Mouse (Mus musculus): ENCODE results near the gene Pde4a. TPM values are rescaled to one million over a fixed set of nuclear protein-coding genes. Genes with fewer than 3 reads are reported as not detected.

Gene Pde4a
- total and polyA plus RNA-seq, 3 experiments = 57.2 to 60.0 (median 58.9) TPM

GRCm38 (mm10) chr9:21196521-21197433 lies 31.3 kb downstream of the Pde4a start:
- no peak for DNase-seq
- Histone ChIP-seq H3K27me3 (ENCODE audit: control insufficient read depth, insufficient read depth, low read length) (no peaks in the 10 kb centered on the region), H3K27ac (no peak overlapping the region), H3K4me3 (no peak overlapping the region), H3K36me3 (ENCODE audit: control insufficient read depth, insufficient read depth, low read length) (no peaks in the 10 kb centered on the region), H3K79me2 (replicated peaks; ENCODE audit: control insufficient read depth, insufficient read depth, low read length) (no peaks in the 10 kb centered on the region), H3K4me1 (ENCODE audit: control insufficient read depth, insufficient read depth, low read length) (no peaks in the 10 kb centered on the region), H3K9ac (ENCODE audit: low read depth, low read length) (no peak overlapping the region)
- intact Hi-C loops (cut with DNase I) = no loop called here
- 71% methylated on average over 19 of the region's 19 CpGs for WGBS
- TF ChIP-seq CTCF (IDR thresholded peaks at IDR 0.05) (no peak), EP300 (IDR thresholded peaks at IDR 0.05; ENCODE audit: insufficient read depth, low read depth, low read length) (no peak), POLR2A (IDR thresholded peaks at IDR 0.05; ENCODE audit: insufficient read depth, low read depth, low read length) (no peak)

- intact Hi-C loops (cut with DNase I) = no loop called here
- no peaks in the 10 kb centered on the region for H3K27me3 ChIP-seq (ENCODE audit: control insufficient read depth, insufficient read depth, low read length)
- no peak overlapping the region for H3K4me3 ChIP-seq
- H3K79me2 ChIP-seq (replicated peaks; ENCODE audit: control insufficient read depth, insufficient read depth, low read length) = no peaks in the 10 kb centered on the region
- no peak for DNase-seq
- TF ChIP-seq EP300 (IDR thresholded peaks at IDR 0.05; ENCODE audit: insufficient read depth, low read depth, low read length) = no peak
- TF ChIP-seq POLR2A (IDR thresholded peaks at IDR 0.05; ENCODE audit: insufficient read depth, low read depth, low read length) = no peak
- no peak for TF ChIP-seq CTCF (IDR thresholded peaks at IDR 0.05)
- H3K36me3 ChIP-seq (ENCODE audit: control insufficient read depth, insufficient read depth, low read length) = no peaks in the 10 kb centered on the region
- no peaks in the 10 kb centered on the region for H3K4me1 ChIP-seq (ENCODE audit: control insufficient read depth, insufficient read depth, low read length)
- 71% methylated on average over 4 of the region's 4 CpGs for WGBS
- H3K27ac ChIP-seq = no peak overlapping the region
- no peak overlapping the region for H3K9ac ChIP-seq (ENCODE audit: low read depth, low read length)
Measured at GRCm38 (mm10) chr9:21197981-21198380, 32.5 kb downstream of the Pde4a start.

- Histone ChIP-seq H3K9ac (ENCODE audit: low read depth, low read length) (no peak overlapping the region), H3K79me2 (replicated peaks; ENCODE audit: control insufficient read depth, insufficient read depth, low read length) (no peaks in the 10 kb centered on the region), H3K4me1 (ENCODE audit: control insufficient read depth, insufficient read depth, low read length) (no peaks in the 10 kb centered on the region), H3K36me3 (ENCODE audit: control insufficient read depth, insufficient read depth, low read length) (no peaks in the 10 kb centered on the region), H3K4me3 (no peak overlapping the region), H3K27ac (no peak overlapping the region), H3K27me3 (ENCODE audit: control insufficient read depth, insufficient read depth, low read length) (no peaks in the 10 kb centered on the region)
- WGBS = 93% methylated on average over 3 of the region's 3 CpGs
- TF ChIP-seq POLR2A (IDR thresholded peaks at IDR 0.05; ENCODE audit: insufficient read depth, low read depth, low read length) (no peak), CTCF (IDR thresholded peaks at IDR 0.05) (no peak), EP300 (IDR thresholded peaks at IDR 0.05; ENCODE audit: insufficient read depth, low read depth, low read length) (no peak)
- no peak for DNase-seq
- intact Hi-C loops (cut with DNase I) = no loop called here
Measured at GRCm38 (mm10) chr9:21198960-21199359, 33.4 kb downstream of the Pde4a start.

- H3K4me3 ChIP-seq = no peak overlapping the region
- no peaks in the 10 kb centered on the region for H3K36me3 ChIP-seq (ENCODE audit: control insufficient read depth, insufficient read depth, low read length)
- TF ChIP-seq CTCF (IDR thresholded peaks at IDR 0.05) = no peak
- H3K9ac ChIP-seq (ENCODE audit: low read depth, low read length) = no peak overlapping the region
- no peak overlapping the region for H3K27ac ChIP-seq
- intact Hi-C loops (cut with DNase I) = no loop called here
- no peaks in the 10 kb centered on the region for H3K79me2 ChIP-seq (replicated peaks; ENCODE audit: control insufficient read depth, insufficient read depth, low read length)
- H3K27me3 ChIP-seq (ENCODE audit: control insufficient read depth, insufficient read depth, low read length) = no peaks in the 10 kb centered on the region
- H3K4me1 ChIP-seq (ENCODE audit: control insufficient read depth, insufficient read depth, low read length) = no peaks in the 10 kb centered on the region
- DNase-seq = no peak
- 59% methylated on average over 8 of the region's 8 CpGs for WGBS
Measured at GRCm38 (mm10) chr9:21204156-21204527, 38.6 kb downstream of the Pde4a start.

- Histone ChIP-seq H3K27me3 (ENCODE audit: control insufficient read depth, insufficient read depth, low read length) (no peaks in the 10 kb centered on the region), H3K36me3 (ENCODE audit: control insufficient read depth, insufficient read depth, low read length) (no peaks in the 10 kb centered on the region), H3K27ac (no peak overlapping the region), H3K4me1 (ENCODE audit: control insufficient read depth, insufficient read depth, low read length) (no peaks in the 10 kb centered on the region), H3K79me2 (replicated peaks; ENCODE audit: control insufficient read depth, insufficient read depth, low read length) (no peaks in the 10 kb centered on the region), H3K9ac (ENCODE audit: low read depth, low read length) (no peak overlapping the region), H3K4me3 (no peak overlapping the region)
- TF ChIP-seq CTCF (IDR thresholded peaks at IDR 0.05) = no peak
- no peak for TF ChIP-seq POLR2A (IDR thresholded peaks at IDR 0.05; ENCODE audit: insufficient read depth, low read depth, low read length)
- TF ChIP-seq EP300 (IDR thresholded peaks at IDR 0.05; ENCODE audit: insufficient read depth, low read depth, low read length) = no peak
- DNase-seq = no peak
- 44% methylated on average over 23 of the region's 23 CpGs for WGBS
- intact Hi-C loops (cut with DNase I) = no loop called here
Measured at GRCm38 (mm10) chr9:21204528-21205272, 39.2 kb downstream of the Pde4a start.

GRCm38 (mm10) chr9:21206848-21207247 lies 41.3 kb downstream of the Pde4a start:
- no peaks in the 10 kb centered on the region for H3K27me3 ChIP-seq (ENCODE audit: control insufficient read depth, insufficient read depth, low read length)
- WGBS = 89% methylated on average over 6 of the region's 6 CpGs
- no peak overlapping the region for H3K4me3 ChIP-seq
- H3K4me1 ChIP-seq (ENCODE audit: control insufficient read depth, insufficient read depth, low read length) = no peaks in the 10 kb centered on the region
- H3K79me2 ChIP-seq (replicated peaks; ENCODE audit: control insufficient read depth, insufficient read depth, low read length) = no peaks in the 10 kb centered on the region
- no peak overlapping the region for H3K27ac ChIP-seq
- intact Hi-C loops (cut with DNase I) = no loop called here
- no peaks in the 10 kb centered on the region for H3K36me3 ChIP-seq (ENCODE audit: control insufficient read depth, insufficient read depth, low read length)
- TF ChIP-seq EP300 (IDR thresholded peaks at IDR 0.05; ENCODE audit: insufficient read depth, low read depth, low read length) (no peak), POLR2A (IDR thresholded peaks at IDR 0.05; ENCODE audit: insufficient read depth, low read depth, low read length) (no peak), CTCF (IDR thresholded peaks at IDR 0.05) (no peak)
- no peak overlapping the region for H3K9ac ChIP-seq (ENCODE audit: low read depth, low read length)
- DNase-seq = no peak
